Mouse (Mus musculus) midbrain, embryonic 16.5 days (tissue): ENCODE measurements at regions not wholly inside any gene's neighbourhood (a gene's known extent, or its start where the extent isn't known, plus 50 kb on each side); places are given as distances from the start of the nearest gene placed in this dataset.

ENCODE experiments used
- ATAC-seq: fragments of 200-750 bp; cut with Nextera tagmentation; 2 replicates; pipeline ENCODE4 v1.8.0; 2017; ENCODE audit warnings: moderate TSS enrichment
- H3K27ac ChIP-seq: fragments of 300-500 bp; sonication (generic); 2 replicates; pipeline ENCODE4 v1.5.1; 2014; ENCODE audit warnings: mild to moderate bottlenecking, low read length, mixed read lengths
- H3K27me3 ChIP-seq: fragments of 300-500 bp; sonication (generic); 2 replicates; pipeline ENCODE4 v1.6.1; 2014; ENCODE audit warnings: low read depth, low read length, mixed read lengths; ENCODE audit not compliant: control insufficient read depth, insufficient read depth
- H3K36me3 ChIP-seq: fragments of 300-500 bp; sonication (generic); 2 replicates; pipeline ENCODE4 v1.6.1; 2014; ENCODE audit warnings: mild to moderate bottlenecking, low read length, moderate library complexity, mixed read lengths; ENCODE audit not compliant: control insufficient read depth, insufficient read depth
- H3K4me1 ChIP-seq: fragments of 300-500 bp; sonication (generic); 2 replicates; pipeline ENCODE4 v1.6.1; 2014; ENCODE audit warnings: mild to moderate bottlenecking, low read length, mixed read lengths; ENCODE audit not compliant: control insufficient read depth, insufficient read depth
- H3K4me2 ChIP-seq: fragments of 300-500 bp; sonication (generic); 2 replicates; pipeline ENCODE4 v1.6.1; 2014; ENCODE audit warnings: mild to moderate bottlenecking, low read length, mixed read lengths
- H3K4me3 ChIP-seq: fragments of 300-500 bp; sonication (generic); 2 replicates; pipeline ENCODE4 v1.5.1; 2014; ENCODE audit warnings: low read depth, mild to moderate bottlenecking, low read length, moderate library complexity, mixed read lengths
- H3K9ac ChIP-seq: fragments of 300-500 bp; sonication (generic); 2 replicates; pipeline ENCODE4 v1.6.1; 2014; ENCODE audit warnings: low read depth, low read length, mixed read lengths
- H3K9me3 ChIP-seq: fragments of 300-500 bp; sonication (generic); replicated peaks from 2 replicates; pipeline ENCODE4 v1.6.1; 2014; ENCODE audit warnings: mild to moderate bottlenecking, low read length, mixed read lengths; ENCODE audit not compliant: control insufficient read depth, poor library complexity, severe bottlenecking
- WGBS: fragments of 180-500 bp; shearing (Covaris S2); extraction: QIAGEN DNeasy Blood & Tissue Kit; methylation state at CpG from one replicate; pipeline ENCODE4 v1.1.7; 2014; 5-methylcytosine and 5-hydroxymethylcytosine counted together

- Histone ChIP-seq H3K9ac (no peak overlapping the region), H3K27me3 (no peaks in the 10 kb centered on the region), H3K4me1 (no peaks in the 10 kb centered on the region), H3K9me3 (no peaks in the 10 kb centered on the region), H3K4me3 (no peak overlapping the region), H3K4me2 (no peak overlapping the region), H3K27ac (no peak overlapping the region), H3K36me3 (no peaks in the 10 kb centered on the region)
- ATAC-seq, result peak; percentile 71
- WGBS, result 43% methylated on average over 8 of the region's 8 CpGs
These were observed 185.0 kb upstream of the Sesn3 start for GRCm38 (mm10) chr9:14089791-14090256.

- 100% methylated on average over 2 of the region's 2 CpGs for WGBS
- H3K4me2 ChIP-seq, result no peak overlapping the region
- H3K9ac ChIP-seq, result no peak overlapping the region
- H3K36me3 ChIP-seq, result no peaks in the 10 kb centered on the region
- no peaks in the 10 kb centered on the region for H3K4me1 ChIP-seq
- no peak overlapping the region for H3K27ac ChIP-seq
- no peak for ATAC-seq
- H3K27me3 ChIP-seq, result no peaks in the 10 kb centered on the region
- H3K9me3 ChIP-seq, result no peaks in the 10 kb centered on the region
- H3K4me3 ChIP-seq, result no peak overlapping the region
These were observed 184.4 kb upstream of the Sesn3 start for GRCm38 (mm10) chr9:14090454-14090853.

GRCm38 (mm10) chr9:14091099-14091930 lies 183.6 kb upstream of the Sesn3 start:
- ATAC-seq, result no peak
- H3K36me3 ChIP-seq, result no peaks in the 10 kb centered on the region
- 80% methylated on average over 8 of the region's 8 CpGs for WGBS
- no peak overlapping the region for H3K4me3 ChIP-seq
- no peaks in the 10 kb centered on the region for H3K27me3 ChIP-seq
- H3K9ac ChIP-seq, result no peak overlapping the region
- H3K9me3 ChIP-seq, result no peaks in the 10 kb centered on the region
- no peak overlapping the region for H3K4me2 ChIP-seq
- no peaks in the 10 kb centered on the region for H3K4me1 ChIP-seq
- H3K27ac ChIP-seq, result no peak overlapping the region

GRCm38 (mm10) chr9:14092996-14093442 lies 181.8 kb upstream of the Sesn3 start:
- Histone ChIP-seq H3K4me3 (no peak overlapping the region), H3K27me3 (no peaks in the 10 kb centered on the region), H3K4me2 (no peak overlapping the region), H3K9me3 (no peaks in the 10 kb centered on the region), H3K4me1 (no peaks in the 10 kb centered on the region), H3K9ac (no peak overlapping the region), H3K36me3 (no peaks in the 10 kb centered on the region), H3K27ac (no peak overlapping the region)
- no peak for ATAC-seq
- 93% methylated on average over 2 of the region's 2 CpGs for WGBS

- Histone ChIP-seq H3K4me3 (no peak overlapping the region), H3K9ac (no peak overlapping the region), H3K36me3 (no peaks in the 10 kb centered on the region), H3K9me3 (no peaks in the 10 kb centered on the region), H3K4me1 (no peaks in the 10 kb centered on the region), H3K4me2 (no peak overlapping the region), H3K27me3 (no peaks in the 10 kb centered on the region), H3K27ac (no peak overlapping the region)
- no peak for ATAC-seq
- 69% methylated on average over 1 of the region's 1 CpGs for WGBS
These were observed 171.3 kb upstream of the Sesn3 start for GRCm38 (mm10) chr9:14103538-14103937.

DNA sequence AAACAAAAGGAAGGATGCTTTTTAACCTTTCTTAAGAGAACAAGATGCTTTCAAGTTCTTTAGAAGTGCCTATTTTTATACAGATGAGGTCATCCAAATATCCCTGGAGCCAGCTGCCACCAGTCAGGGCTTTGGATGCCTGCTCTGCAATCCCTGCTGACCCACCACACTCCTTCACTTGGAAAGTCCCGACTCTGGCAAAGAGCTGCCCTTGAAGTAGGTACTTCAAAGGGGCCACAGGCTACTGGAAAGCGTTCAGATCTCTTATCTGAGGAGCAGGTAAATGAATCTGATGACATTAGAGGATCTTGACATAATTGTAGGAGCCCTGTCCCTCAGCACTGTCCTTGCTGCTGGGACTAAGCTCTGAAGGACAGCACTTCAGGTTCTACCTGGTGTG lies 169.9 kb upstream of the Sesn3 start:
- Histone ChIP-seq H3K4me3 (no peak overlapping the region), H3K36me3 (no peaks in the 10 kb centered on the region), H3K4me2 (no peak overlapping the region), H3K4me1 (no peaks in the 10 kb centered on the region), H3K27me3 (no peaks in the 10 kb centered on the region), H3K27ac (no peak overlapping the region), H3K9me3 (no peaks in the 10 kb centered on the region), H3K9ac (no peak overlapping the region)
- WGBS, result 63% methylated on average over 2 of the region's 2 CpGs
- no peak for ATAC-seq

GRCm38 (mm10) chr9:14106371-14106770 lies 168.5 kb upstream of the Sesn3 start:
- no peak overlapping the region for H3K4me2 ChIP-seq
- H3K27me3 ChIP-seq, result no peaks in the 10 kb centered on the region
- H3K4me1 ChIP-seq, result no peaks in the 10 kb centered on the region
- no peak overlapping the region for H3K9ac ChIP-seq
- no peak overlapping the region for H3K27ac ChIP-seq
- ATAC-seq, result no peak
- H3K4me3 ChIP-seq, result no peak overlapping the region
- no peaks in the 10 kb centered on the region for H3K9me3 ChIP-seq
- no peaks in the 10 kb centered on the region for H3K36me3 ChIP-seq
- WGBS, result 100% methylated on average over 1 of the region's 1 CpGs

DNA sequence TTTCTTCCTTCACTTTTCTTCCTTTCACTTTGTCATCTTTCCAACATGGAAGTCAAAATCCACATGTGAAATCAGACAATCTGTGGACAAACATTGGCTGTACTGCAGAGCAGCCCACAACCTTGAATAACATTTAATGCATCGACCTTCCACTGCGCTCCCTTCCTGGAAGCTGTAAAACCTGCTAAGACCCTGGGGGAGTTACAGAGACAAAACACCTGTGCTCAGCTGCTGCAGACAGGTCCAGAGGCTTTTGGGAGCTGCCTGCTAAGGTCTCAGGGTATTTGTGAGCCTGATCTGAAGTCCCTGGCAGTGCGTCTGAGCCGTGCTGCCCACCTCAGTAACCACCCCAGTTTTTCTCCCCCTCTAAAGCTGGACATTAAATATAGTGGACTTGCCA lies 166.1 kb upstream of the Sesn3 start:
- H3K27me3 ChIP-seq, result no peaks in the 10 kb centered on the region
- no peaks in the 10 kb centered on the region for H3K9me3 ChIP-seq
- H3K9ac ChIP-seq, result no peak overlapping the region
- ATAC-seq, result no peak
- 94% methylated on average over 4 of the region's 4 CpGs for WGBS
- no peak overlapping the region for H3K4me3 ChIP-seq
- H3K36me3 ChIP-seq, result no peaks in the 10 kb centered on the region
- H3K27ac ChIP-seq, result no peak overlapping the region
- H3K4me1 ChIP-seq, result no peaks in the 10 kb centered on the region
- no peak overlapping the region for H3K4me2 ChIP-seq

DNA sequence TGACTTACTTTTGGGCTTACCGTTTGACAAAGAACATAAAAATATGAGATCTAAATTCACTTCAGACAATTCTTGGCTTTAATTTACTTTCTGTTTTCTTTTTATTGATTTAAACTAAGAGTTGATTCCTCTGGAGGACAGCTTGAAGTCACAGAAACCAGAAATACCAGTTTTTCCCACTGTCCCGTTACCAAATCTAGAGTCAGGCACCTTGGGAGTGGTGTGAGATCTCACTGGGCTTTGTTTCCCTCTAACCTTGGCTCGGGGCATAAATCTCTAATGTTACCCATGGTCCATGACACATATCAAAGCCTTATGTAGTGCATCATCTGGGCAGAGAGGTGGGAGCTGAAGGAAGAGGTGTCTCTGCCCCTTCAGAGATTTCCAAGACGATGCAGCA lies 165.4 kb upstream of the Sesn3 start:
- Histone ChIP-seq H3K27ac (no peak overlapping the region), H3K36me3 (no peaks in the 10 kb centered on the region), H3K4me3 (no peak overlapping the region), H3K9ac (no peak overlapping the region), H3K4me2 (no peak overlapping the region), H3K4me1 (no peaks in the 10 kb centered on the region), H3K9me3 (no peaks in the 10 kb centered on the region), H3K27me3 (no peaks in the 10 kb centered on the region)
- WGBS, result 85% methylated on average over 4 of the region's 4 CpGs
- no peak for ATAC-seq
